Mouse (Mus musculus) G1E (cell line): Measurements from ENCODE around the gene Alx3.

Source experiments
- CTCF ChIP-seq: IDR thresholded peaks from 2 replicates; pipeline ENCODE4 v1.5.1; 2012; ENCODE audit warnings: low read depth, low read length, inconsistent platforms, mixed read lengths
- GATA2 ChIP-seq: IDR thresholded peaks from 2 replicates; pipeline ENCODE4 v1.6.1; 2012; ENCODE audit warnings: low read depth, low read length, inconsistent platforms, borderline replicate concordance
- POLR2AphosphoS5 ChIP-seq: IDR thresholded peaks from 2 replicates; pipeline ENCODE4 v1.6.1; 2012; ENCODE audit warnings: low read depth, low read length, inconsistent platforms; ENCODE audit not compliant: insufficient replicate concordance

GRCm38 (mm10) chr3:107612902-107613525, 18.2 kb downstream of the Alx3 start:
- TF ChIP-seq CTCF (peak; percentile 95), GATA2 (no peak), POLR2AphosphoS5 (no peak)
